Mouse (Mus musculus) spleen, adult 2 months (tissue): Measurements from ENCODE around the gene Mpi.

Source experiments
- CTCF ChIP-seq: fragments of 200-500 bp; IDR thresholded peaks from 2 replicates; pipeline ENCODE4 v1.5.1; 2011; ENCODE audit warnings: mild to moderate bottlenecking, inconsistent platforms; ENCODE audit not compliant: insufficient read depth, insufficient read length, insufficient replicate concordance; ENCODE audit errors: extremely low read depth
- POLR2A ChIP-seq: fragments of 200-500 bp; IDR thresholded peaks from 2 replicates; pipeline ENCODE4 v1.6.1; 2011; ENCODE audit warnings: low read depth, low read length, inconsistent platforms

GRCm38 (mm10) chr9:57505700-57506099 lies 46.9 kb downstream of the Mpi start:
- TF ChIP-seq POLR2A, result no peak
- TF ChIP-seq CTCF, result no peak
